Mouse (Mus musculus): ENCODE measurements around the gene Lonp1. TPM values are rescaled to one million over a fixed set of nuclear protein-coding genes. Genes with fewer than 3 reads are reported as not detected.

The Lonp1 gene
- polyA plus RNA-seq, 1 experiment from 2014 or later = 52.1 TPM

- no peaks in the 10 kb centered on the region for H3K27me3 ChIP-seq
- H3K36me3 ChIP-seq = peaks cover 62% of the 10 kb centered on the region
- H3K4me2 ChIP-seq (replicated peaks) = peak overlapping the region; percentile 87
- ATAC-seq (ENCODE audit: low FRiP score, low read depth) = 0 out of 2 replicates have a peak, but pooled peaks have one; percentile 0
- no peaks in the 10 kb centered on the region for H3K9me3 ChIP-seq
- H3K27ac ChIP-seq (replicated peaks) = peak overlapping the region; percentile 94
- H3K9ac ChIP-seq (replicated peaks) = peak overlapping the region; percentile 86
- H3K4me1 ChIP-seq = peaks cover 46% of the 10 kb centered on the region
- peak overlapping the region; percentile 93 for H3K4me3 ChIP-seq
- 5% methylated on average over 31 of the region's 33 CpGs for WGBS
Measured at GRCm38 (mm10) chr17:56583611-56584256, 43.0 kb downstream of the Lonp1 start.

- no peaks in the 10 kb centered on the region for H3K9me3 ChIP-seq
- 85% methylated on average over 1 of the region's 1 CpGs for WGBS
- no peak overlapping the region for H3K27ac ChIP-seq (replicated peaks)
- H3K4me3 ChIP-seq = peak overlapping the region; percentile 93
- no peaks in the 10 kb centered on the region for H3K27me3 ChIP-seq
- H3K4me2 ChIP-seq (replicated peaks) = peak overlapping the region; percentile 87
- H3K36me3 ChIP-seq = peaks cover 62% of the 10 kb centered on the region
- peak overlapping the region; percentile 86 for H3K9ac ChIP-seq (replicated peaks)
- peaks cover 45% of the 10 kb centered on the region for H3K4me1 ChIP-seq
- no peak for ATAC-seq (ENCODE audit: low FRiP score, low read depth)
Measured at GRCm38 (mm10) chr17:56583071-56583470, 43.6 kb downstream of the Lonp1 start.

DNA sequence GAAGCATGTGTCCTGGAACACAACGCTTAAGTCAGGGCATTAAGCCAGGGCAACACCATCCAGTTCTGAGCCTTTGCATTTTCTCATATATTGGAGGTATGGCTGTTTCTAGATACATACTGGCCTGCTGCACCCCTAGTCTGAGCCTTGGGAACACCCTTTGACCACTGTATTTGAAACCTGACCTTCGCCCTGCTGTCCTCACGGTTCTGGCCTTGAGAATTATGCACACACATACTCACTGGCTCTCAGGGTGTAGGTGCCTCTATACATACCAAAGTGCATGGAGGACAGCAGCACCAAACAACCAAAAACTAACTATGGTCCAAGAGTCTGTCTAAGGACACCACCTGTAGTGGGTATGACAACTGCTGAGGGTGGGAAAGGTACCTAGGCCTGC lies 53.7 kb downstream of the Lonp1 start:
- WGBS = 92% methylated on average over 3 of the region's 3 CpGs
- no peak for ATAC-seq (ENCODE audit: low FRiP score, low read depth)
- no peaks in the 10 kb centered on the region for H3K9me3 ChIP-seq
- peaks cover 94% of the 10 kb centered on the region for H3K36me3 ChIP-seq
- no peak overlapping the region for H3K4me2 ChIP-seq (replicated peaks)
- H3K9ac ChIP-seq (replicated peaks) = no peak overlapping the region
- H3K27me3 ChIP-seq = no peaks in the 10 kb centered on the region
- H3K4me3 ChIP-seq = no peak overlapping the region
- H3K4me1 ChIP-seq = no peaks in the 10 kb centered on the region
- H3K27ac ChIP-seq (replicated peaks) = no peak overlapping the region

DNA sequence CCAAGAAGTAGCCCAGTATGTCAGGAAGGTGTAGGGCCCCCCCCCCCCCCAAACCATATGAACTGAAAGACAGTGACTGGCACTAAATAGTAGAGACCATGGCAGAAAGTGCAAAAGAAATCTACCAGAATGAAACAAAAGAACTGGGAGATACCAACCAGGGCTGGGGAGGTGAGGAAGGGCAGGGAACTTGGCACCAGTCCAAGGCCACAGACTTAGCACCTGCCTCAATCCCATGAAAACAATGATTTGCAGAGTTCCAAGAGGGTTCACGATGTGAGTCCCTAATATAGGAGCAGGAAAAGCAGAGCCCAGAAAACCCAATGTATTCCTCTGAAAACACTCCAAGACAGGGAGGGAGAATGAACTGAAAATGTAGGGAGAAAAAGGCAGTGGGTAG lies 54.5 kb downstream of the Lonp1 start:
- 90% methylated on average over 1 of the region's 1 CpGs for WGBS
- H3K36me3 ChIP-seq = peaks cover 94% of the 10 kb centered on the region
- H3K4me1 ChIP-seq = no peaks in the 10 kb centered on the region
- H3K9me3 ChIP-seq = no peaks in the 10 kb centered on the region
- no peak overlapping the region for H3K4me2 ChIP-seq (replicated peaks)
- H3K4me3 ChIP-seq = no peak overlapping the region
- no peak overlapping the region for H3K9ac ChIP-seq (replicated peaks)
- no peak overlapping the region for H3K27ac ChIP-seq (replicated peaks)
- no peaks in the 10 kb centered on the region for H3K27me3 ChIP-seq
- no peak for ATAC-seq (ENCODE audit: low FRiP score, low read depth)

DNA sequence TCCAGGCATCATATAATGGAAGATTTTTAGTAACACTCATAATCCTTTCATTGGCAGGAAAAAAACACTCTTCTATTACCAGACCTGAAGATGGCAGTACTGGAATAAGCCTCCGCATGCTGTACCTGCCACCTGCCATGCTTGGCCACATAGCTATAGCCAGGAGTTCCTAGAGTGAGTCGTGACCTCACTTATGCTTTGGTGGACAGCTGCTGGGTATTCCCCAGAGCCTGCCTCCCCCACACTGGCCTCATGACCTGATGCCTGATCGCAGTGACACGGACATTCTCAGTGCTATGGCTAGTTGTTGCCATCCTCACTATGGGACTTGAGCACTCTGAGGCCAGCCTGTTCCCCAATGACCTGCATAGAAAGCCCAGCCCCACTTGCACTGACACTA lies 56.4 kb downstream of the Lonp1 start:
- no peak overlapping the region for H3K4me2 ChIP-seq (replicated peaks)
- H3K9me3 ChIP-seq = no peaks in the 10 kb centered on the region
- no peak overlapping the region for H3K4me3 ChIP-seq
- WGBS = 92% methylated on average over 4 of the region's 4 CpGs
- peak; percentile 41; the same call in 1 of the 2 replicates for ATAC-seq (ENCODE audit: low FRiP score, low read depth)
- H3K36me3 ChIP-seq = peaks cover 98% of the 10 kb centered on the region
- H3K4me1 ChIP-seq = no peaks in the 10 kb centered on the region
- H3K27me3 ChIP-seq = no peaks in the 10 kb centered on the region
- H3K9ac ChIP-seq (replicated peaks) = no peak overlapping the region
- no peak overlapping the region for H3K27ac ChIP-seq (replicated peaks)

DNA sequence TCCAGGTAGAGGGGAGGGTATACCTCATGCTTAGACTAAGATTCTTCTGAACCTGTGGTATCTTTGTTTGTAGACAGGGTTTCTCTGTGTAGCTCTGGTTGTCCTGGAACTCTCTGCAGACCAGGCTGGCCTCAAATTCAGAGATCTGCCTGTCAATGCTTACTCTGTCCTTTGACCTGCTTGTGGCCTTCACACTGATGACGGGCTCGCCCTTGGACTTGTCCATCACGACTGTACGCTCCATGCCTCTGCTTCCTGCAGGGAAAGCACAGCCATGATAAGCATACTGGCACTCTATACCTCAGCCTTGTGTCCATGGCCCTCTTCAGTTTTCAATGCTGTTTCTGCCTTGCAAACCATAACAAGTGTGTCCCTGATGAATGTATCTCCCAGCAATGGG lies 59.3 kb downstream of the Lonp1 start:
- 95% methylated on average over 4 of the region's 4 CpGs for WGBS
- Histone ChIP-seq H3K9ac (replicated peaks) (no peak overlapping the region), H3K4me3 (no peak overlapping the region), H3K9me3 (no peaks in the 10 kb centered on the region), H3K4me1 (no peaks in the 10 kb centered on the region), H3K27ac (replicated peaks) (no peak overlapping the region), H3K36me3 (peaks cover 99% of the 10 kb centered on the region), H3K4me2 (replicated peaks) (no peak overlapping the region), H3K27me3 (no peaks in the 10 kb centered on the region)
- ATAC-seq (ENCODE audit: low FRiP score, low read depth) = no peak

- 92% methylated on average over 5 of the region's 5 CpGs for WGBS
- Histone ChIP-seq H3K27ac (replicated peaks) (no peak overlapping the region), H3K4me1 (no peaks in the 10 kb centered on the region), H3K27me3 (no peaks in the 10 kb centered on the region), H3K36me3 (peaks cover 99% of the 10 kb centered on the region), H3K9ac (replicated peaks) (no peak overlapping the region), H3K4me2 (replicated peaks) (no peak overlapping the region), H3K9me3 (no peaks in the 10 kb centered on the region), H3K4me3 (no peak overlapping the region)
- ATAC-seq (ENCODE audit: low FRiP score, low read depth) = no peak
Measured at GRCm38 (mm10) chr17:56566918-56567317, 59.8 kb downstream of the Lonp1 start.

DNA sequence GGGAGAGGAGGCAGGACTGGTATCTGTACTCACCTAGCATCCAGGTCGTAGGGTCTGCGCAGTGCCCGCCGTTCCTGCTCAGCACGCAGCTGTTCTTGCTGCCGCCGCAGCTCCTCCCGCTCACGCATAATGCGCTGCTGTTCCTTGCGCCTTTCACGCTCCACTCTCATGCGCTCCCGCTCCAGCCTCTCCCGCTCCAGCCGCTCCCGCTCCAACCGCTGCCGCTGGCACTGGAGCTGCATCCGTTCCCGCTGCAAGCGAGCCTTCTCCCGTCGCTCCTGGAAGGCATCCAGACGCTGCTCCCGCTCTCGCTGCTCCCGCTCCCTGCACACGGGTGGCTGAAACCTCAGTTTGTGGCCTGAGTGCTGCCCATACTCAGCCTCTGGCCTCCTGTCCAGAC lies 60.4 kb downstream of the Lonp1 start:
- peak; percentile 41; the same call in 1 of the 2 replicates for ATAC-seq (ENCODE audit: low FRiP score, low read depth)
- H3K4me1 ChIP-seq = no peaks in the 10 kb centered on the region
- H3K9me3 ChIP-seq = no peaks in the 10 kb centered on the region
- H3K4me3 ChIP-seq = no peak overlapping the region
- peaks cover 99% of the 10 kb centered on the region for H3K36me3 ChIP-seq
- no peak overlapping the region for H3K4me2 ChIP-seq (replicated peaks)
- no peak overlapping the region for H3K9ac ChIP-seq (replicated peaks)
- WGBS = 94% methylated on average over 29 of the region's 29 CpGs
- no peak overlapping the region for H3K27ac ChIP-seq (replicated peaks)
- no peaks in the 10 kb centered on the region for H3K27me3 ChIP-seq

Other genes with a start within 250 kb of the Lonp1 start
- gene Ptprs, start 150.4 kb downstream of the Lonp1 start, polyA plus RNA-seq (2016; fragmentation: Nextera tagmentation; extraction: Ambion mirVana) = 290 and 332 TPM in 2 replicates
- not detected in 2 replicates for gene Znrf4, start 114.5 kb downstream of the Lonp1 start, polyA plus RNA-seq (2016; fragmentation: Nextera tagmentation; extraction: Ambion mirVana)
- gene Gm20219, start 72.5 kb downstream of the Lonp1 start, polyA plus RNA-seq (2016; fragmentation: Nextera tagmentation; extraction: Ambion mirVana) = 1.6 and 1.9 TPM in 2 replicates
- 94.7 and 107 TPM in 2 replicates for gene Safb2, start 42.3 kb downstream of the Lonp1 start, polyA plus RNA-seq (2016; fragmentation: Nextera tagmentation; extraction: Ambion mirVana)
- gene Safb, start 42.1 kb downstream of the Lonp1 start, polyA plus RNA-seq (2016; fragmentation: Nextera tagmentation; extraction: Ambion mirVana) = 168 and 177 TPM in 2 replicates
- gene 2410015M20Rik, start 17.1 kb downstream of the Lonp1 start, polyA plus RNA-seq (2016; fragmentation: Nextera tagmentation; extraction: Ambion mirVana) = 174 and 178 TPM in 2 replicates
- 1,173 and 1,210 TPM in 2 replicates for gene Rpl36, start 13.5 kb downstream of the Lonp1 start, polyA plus RNA-seq (2016; fragmentation: Nextera tagmentation; extraction: Ambion mirVana)
- gene Catsperd, start 1.3 kb upstream of the Lonp1 start, polyA plus RNA-seq (2016; fragmentation: Nextera tagmentation; extraction: Ambion mirVana) = 0.80 and 1.1 TPM in 2 replicates
- gene Ranbp3, start 46.4 kb upstream of the Lonp1 start, polyA plus RNA-seq (2016; fragmentation: Nextera tagmentation; extraction: Ambion mirVana) = 109 and 115 TPM in 2 replicates
- gene Ndufa11, start 90.9 kb upstream of the Lonp1 start, polyA plus RNA-seq (2016; fragmentation: Nextera tagmentation; extraction: Ambion mirVana) = 325 and 338 TPM in 2 replicates
- 15.4 and 18.2 TPM in 2 replicates for gene Vmac, start 91.1 kb upstream of the Lonp1 start, polyA plus RNA-seq (2016; fragmentation: Nextera tagmentation; extraction: Ambion mirVana)
- 6.7 and 8.8 TPM in 2 replicates for gene Nrtn, start 130.6 kb upstream of the Lonp1 start, polyA plus RNA-seq (2016; fragmentation: Nextera tagmentation; extraction: Ambion mirVana)
- gene Dus3l, start 137.9 kb upstream of the Lonp1 start, polyA plus RNA-seq (2016; fragmentation: Nextera tagmentation; extraction: Ambion mirVana) = 48.7 and 53.9 TPM in 2 replicates
- gene Prr22, start 143.4 kb upstream of the Lonp1 start, polyA plus RNA-seq (2016; fragmentation: Nextera tagmentation; extraction: Ambion mirVana) = 2.0 TPM in 2 replicates
- 6.3 and 8.2 TPM in 2 replicates for gene Rfx2, start 204.1 kb upstream of the Lonp1 start, polyA plus RNA-seq (2016; fragmentation: Nextera tagmentation; extraction: Ambion mirVana)
- gene Acsbg2, start 247.6 kb upstream of the Lonp1 start, polyA plus RNA-seq (2016; fragmentation: Nextera tagmentation; extraction: Ambion mirVana) = not detected in 2 replicates
- gene 1700061G19Rik, start 248.6 kb upstream of the Lonp1 start, polyA plus RNA-seq (2016; fragmentation: Nextera tagmentation; extraction: Ambion mirVana) = 0.50 and 0.63 TPM in 2 replicates